Mouse (Mus musculus): ENCODE data around the gene Sptbn2.

The Sptbn2 gene

DNA sequence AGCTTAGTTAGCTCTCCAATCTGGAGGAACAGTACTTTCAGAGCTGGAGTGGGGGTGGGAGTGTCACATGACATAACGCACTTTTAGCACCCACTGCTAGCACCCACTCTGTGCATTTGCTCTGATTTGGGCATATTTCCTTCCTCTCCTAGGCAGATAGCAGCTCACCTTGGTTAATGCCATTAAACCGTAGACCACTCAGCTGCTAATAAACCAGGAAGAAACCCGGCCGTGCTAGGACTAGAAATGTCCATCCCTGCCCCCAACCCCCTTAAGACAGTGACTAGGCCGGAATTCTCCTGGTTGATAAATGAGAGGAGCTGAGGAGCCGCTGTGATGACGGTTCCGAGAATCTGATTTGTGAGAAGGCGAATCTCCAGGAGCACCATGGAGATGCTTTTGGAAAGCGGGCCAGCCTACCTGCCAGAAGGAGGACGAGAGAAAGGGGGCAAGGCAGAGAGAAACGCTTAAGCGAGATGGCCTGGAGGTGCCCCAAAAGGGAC lies at the start of gene Sptbn2:
Sptbn2 (plus strand) TSS at position 70 of the 503 bp plus-strand sequence.
- CTCF ChIA-PET = no interaction called here

DNA sequence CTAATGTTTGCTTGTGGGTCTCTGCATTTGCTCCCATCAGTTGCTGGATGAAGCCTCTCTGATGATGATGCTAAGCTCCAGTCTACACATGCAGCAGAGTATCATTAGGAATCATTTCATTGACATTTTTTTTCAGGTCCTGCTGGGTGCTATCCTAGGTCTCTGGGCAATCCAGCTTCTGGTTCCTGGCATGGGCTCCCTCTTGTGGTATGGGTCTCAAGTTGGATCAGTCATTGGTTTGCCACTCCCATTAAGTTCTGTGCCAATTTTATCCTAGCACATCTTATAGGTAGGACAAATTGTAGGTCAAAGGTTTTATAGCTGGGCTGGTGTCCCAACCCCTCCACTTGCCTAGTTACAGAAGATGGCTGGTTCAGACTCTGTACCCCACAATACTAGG lies 44.2 kb upstream of the Sptbn2 start:
- CTCF ChIA-PET = no interaction called here

DNA sequence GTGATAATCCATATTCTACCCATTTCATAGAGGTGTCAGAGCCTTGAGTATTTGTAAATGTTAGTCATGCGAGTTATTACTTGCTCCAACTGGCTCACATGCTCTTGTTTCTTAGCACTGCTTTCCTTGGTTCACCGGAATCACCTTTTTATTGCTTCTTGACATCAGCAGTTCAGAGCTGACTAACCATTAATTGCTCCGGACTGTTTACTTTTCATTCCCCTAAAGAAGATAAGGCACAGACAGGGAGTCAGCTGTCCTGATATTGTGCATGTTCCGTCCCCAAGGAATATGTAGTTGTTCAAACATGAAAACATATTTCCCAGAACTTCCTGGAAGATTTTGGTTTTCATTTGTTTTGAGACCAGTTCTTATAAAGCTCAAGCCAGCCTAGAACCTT lies 40.2 kb upstream of the Sptbn2 start:
- CTCF ChIA-PET = no interaction called here

DNA sequence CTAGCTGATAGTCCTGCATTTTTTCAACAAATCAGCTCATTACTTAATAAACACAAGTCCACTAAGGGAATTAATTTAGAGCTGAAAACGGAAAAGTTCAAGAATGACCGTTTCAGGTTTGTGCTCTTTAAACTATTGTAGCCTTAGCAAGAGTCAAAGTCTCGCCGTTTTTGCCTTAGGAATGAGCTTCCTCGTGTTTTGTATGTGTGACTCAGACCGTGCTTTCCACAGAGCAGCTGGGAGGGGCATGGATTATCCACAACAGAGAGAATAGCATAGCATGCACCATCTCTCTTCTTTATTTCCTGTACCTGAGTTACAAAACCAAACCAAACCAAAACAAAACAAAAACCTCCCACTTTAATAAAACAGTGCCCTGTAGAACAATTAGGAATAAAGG lies 38.6 kb upstream of the Sptbn2 start:
- CTCF ChIA-PET = no interaction called here

DNA sequence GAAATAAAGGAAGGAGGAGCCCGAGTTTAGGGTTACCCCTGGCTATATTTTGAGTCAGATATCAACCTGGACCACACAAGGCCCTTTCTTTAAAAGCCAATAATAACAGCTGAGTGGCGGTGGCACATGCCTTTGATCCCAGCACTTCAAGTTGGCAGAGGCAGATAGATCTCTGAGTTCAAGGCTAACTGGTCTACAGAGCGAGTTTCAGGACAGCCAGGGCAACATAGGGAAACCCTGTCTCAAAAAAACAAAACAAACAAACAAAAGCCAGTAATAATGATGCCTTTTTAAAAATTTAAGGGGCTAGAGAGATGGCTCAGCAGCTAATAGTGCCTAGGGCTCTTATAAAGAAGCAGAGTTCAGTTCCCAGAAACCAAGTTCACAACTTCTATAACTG lies 16.6 kb upstream of the Sptbn2 start:
- CTCF ChIA-PET = no interaction called here

DNA sequence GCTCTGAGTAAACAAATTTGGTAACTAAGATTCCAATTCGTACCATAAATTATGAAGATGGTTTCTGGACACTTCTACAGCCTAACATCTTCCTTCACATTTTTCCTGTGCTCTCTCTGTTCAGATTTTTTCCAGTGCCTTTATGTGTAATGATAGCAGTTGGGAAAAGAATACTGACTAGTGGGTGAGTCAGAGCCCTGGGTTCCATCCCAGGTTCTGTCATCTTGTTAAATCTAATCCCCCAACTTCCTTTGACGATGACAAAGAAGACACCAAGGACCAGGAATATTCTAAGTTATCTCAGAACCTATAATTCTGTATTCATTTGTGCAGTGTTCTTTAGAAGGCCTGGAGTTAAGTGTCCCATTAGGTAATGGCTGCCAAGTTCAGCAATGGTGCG lies 13.8 kb upstream of the Sptbn2 start:
- CTCF ChIA-PET = interaction anchor here (0.6 kb wide), 1 partner anchor 1108 kb away, joined by 3 read pairs; no protein-coding TSS in a partner anchor

DNA sequence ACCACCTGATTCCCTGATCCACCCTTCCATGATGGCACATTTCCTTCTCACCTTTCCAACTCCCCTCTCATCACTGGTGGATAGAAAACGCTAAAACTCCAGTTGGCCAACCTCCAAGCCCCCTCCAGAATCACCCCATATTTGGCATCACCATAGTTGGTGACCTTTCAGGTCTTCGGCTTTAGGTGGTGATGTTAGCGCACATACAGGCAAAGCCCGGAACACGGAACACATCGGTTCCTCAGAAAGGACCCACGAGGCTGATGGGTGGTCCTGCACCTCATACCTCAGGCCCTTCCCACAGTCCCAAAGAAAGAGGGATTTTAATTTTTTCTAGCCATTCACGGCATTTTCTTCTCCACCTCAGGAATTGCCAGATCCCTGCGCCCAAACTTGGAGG lies 13.2 kb upstream of the Sptbn2 start:
- CTCF ChIA-PET = interaction anchor here (0.5 kb wide), 1 partner anchor 365 kb away, joined by 4 read pairs; no protein-coding TSS in a partner anchor

DNA sequence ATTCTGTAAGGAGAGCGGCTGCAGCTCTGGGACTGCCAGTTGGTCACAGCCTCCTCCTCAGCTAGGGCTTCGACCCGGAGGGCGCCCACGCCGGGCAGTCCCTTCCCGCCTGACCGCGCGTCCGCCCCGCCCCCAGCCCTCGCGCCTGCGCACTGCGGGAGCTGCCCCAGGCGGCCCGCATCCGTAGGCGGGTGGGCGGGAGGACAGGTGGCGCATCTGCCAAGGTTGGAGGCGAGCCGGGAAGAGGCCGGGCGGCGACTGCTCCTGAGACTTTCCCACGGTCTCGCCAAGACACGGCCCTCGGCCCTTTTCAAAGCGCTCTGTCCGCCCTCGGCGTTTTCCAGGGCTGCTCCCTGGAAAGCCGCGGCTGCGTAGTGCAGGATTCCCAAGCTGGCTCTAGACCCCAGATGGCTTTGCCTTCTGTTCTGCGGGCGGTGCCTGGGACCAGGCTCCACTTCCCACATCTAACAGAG lies 12.7 kb upstream of the Sptbn2 start, which contains the start of gene Gm960:
Gm960 (minus strand) TSS at position 464 of the 473 bp plus-strand sequence.
- CTCF ChIA-PET = interaction anchor here (0.5 kb wide), 1 partner anchor 365 kb away, joined by 4 read pairs; no protein-coding TSS in a partner anchor

DNA sequence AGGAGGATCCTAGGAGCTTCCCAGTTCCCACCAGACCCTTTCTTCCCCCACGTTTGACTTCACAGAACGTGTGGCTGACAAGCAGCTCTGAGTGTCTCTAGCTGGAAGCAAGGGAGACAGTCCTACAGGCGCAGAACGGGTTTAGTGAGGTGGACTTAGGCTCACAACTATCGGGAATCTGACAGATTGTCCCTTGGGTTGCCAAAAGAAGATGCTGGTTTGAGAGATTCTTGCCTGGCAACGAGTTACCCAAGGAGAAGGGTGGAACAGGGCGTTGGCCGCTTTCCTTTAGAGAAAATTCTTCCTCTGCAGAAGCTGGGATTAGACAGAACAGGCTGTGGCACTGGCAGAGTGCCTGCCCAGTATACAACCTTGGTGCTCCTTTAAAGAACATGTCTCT lies 12.1 kb upstream of the Sptbn2 start:
- CTCF ChIA-PET = no interaction called here

DNA sequence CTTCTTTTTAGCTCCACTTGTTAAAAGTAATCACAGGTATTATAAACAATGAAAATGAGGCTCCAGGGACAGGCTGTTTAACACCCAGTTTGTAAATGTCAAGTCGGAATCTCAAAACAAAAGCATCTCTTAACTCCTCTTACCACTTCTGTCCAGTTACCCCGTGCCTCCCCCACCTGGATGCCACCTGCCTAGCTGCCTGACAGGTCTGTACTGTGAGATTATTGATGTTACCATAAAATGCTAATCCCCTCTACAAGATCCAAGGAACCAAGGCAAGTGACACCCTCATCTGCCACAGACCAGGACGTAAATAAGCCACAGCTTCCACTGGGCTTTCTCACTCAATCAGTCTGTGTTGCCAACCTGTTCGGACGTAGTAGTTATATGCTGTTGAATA lies 11.1 kb upstream of the Sptbn2 start:
- CTCF ChIA-PET = no interaction called here

DNA sequence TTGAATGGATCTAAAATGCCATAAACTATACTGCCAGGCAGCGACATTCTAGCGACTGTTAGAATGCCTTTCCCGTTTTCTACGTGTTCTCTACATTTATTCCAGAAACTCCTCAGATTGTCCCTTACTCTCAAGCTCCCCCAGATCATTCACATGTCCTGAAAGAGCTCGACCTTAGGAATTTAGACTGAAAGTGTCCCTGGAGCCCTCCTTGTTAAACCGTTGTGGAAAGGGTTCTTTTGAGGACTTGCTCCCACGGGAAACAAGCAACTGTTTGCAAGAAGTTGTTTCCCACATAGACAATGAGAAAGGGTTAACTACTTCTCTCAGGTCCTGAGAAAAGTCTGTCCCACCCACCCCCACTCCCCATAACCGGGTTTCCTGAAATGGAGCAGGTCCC lies 10.3 kb upstream of the Sptbn2 start:
- CTCF ChIA-PET = no interaction called here

DNA sequence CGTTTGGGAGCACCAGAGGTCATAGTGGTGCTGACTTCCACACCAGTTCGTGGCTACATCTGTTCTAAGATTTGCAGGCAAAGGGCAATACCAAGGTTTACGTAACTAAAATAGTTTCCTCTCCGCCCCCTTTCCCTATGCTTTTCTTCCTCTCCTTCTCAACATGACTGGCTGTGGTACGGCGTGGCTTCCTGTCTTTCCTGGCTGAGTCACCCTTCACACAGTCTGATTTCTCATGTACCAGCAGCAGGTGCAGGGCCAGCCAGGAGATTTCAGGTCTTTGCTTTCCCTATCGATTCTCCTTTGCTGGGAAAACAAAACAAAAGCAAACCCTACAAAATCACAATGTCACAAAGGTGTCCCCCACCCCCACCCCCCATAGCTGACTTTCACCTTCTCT lies 9.7 kb upstream of the Sptbn2 start:
- CTCF ChIA-PET = no interaction called here

DNA sequence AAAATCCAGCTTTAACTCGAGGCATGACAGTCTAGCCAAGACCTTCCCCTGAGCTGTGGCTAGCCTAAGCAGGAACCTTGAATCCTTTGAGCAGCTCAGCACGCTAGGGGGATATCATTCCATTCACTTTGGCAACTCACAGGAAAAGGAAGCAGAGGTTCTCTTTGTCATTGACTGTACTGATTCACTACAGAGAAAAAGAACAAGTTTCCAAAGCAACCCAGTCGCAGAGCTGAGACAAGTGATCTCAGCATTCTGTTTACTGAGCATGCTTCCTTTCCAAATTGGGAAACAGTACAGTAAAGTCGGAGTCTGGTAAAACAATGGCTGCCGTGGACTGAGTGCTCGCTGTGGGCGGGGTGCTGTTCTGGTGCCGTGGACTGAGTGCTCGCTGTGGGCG lies 2.2 kb upstream of the Sptbn2 start:
- CTCF ChIA-PET = no interaction called here

DNA sequence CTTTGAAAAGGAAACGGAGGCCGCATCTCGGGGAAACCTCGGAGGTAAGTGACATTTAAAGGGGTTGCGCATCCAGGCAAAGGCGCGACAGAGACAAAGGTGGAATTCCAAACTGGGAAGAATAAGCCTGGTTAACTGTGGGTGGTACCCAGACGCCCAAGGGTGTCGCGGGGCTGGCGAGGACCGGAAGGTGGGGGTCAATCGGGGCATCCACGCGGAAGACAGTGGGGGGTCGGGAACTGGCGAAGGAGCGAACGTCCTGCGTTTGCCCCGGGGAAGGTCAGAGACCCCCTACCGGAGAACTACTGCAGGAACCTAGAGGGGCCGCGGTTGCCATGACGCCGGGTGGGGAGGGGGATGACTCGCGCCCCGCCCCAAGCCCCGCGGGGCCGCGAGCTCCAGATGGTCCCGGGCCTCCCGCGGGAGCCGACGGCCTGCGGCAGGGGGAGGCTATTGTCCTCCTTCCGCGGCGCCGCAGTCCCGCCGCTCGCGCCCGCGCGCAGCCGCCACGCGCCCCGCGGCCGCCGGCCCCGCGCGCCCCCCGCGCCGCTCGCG lies 711 bp downstream of the Sptbn2 start:
- CTCF ChIA-PET = no interaction called here

DNA sequence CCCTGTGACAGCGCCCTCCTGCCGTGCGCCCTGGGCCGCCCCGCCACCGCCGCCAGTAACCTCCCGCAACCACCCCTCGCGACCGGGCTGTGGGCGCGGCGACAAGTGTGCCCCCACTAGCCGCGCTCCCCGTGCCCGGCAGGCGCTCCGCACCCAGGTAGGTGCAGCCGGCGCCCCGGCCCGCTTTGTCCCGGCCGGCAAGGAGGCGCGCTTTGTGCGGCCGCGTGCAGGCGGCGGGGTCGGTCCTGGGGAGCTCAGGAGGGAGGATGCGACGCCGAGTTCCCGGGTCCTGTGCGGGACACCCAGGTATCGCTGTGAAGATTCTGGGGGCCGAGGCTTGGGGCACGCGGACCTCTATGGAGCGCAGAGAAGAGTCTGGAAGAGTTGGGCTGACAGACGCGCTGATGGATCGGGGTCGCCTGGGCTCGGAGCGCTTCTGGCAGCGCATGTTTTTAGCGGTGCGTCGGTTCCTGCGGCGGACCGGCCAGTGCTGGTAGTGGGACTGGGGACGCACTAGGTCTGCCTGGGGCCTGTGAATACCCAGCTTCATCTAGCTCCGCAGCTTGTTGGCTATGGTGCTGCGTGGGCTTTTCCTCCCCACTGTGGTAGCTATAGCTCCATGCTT lies 1.3 kb downstream of the Sptbn2 start:
- CTCF ChIA-PET = no interaction called here

DNA sequence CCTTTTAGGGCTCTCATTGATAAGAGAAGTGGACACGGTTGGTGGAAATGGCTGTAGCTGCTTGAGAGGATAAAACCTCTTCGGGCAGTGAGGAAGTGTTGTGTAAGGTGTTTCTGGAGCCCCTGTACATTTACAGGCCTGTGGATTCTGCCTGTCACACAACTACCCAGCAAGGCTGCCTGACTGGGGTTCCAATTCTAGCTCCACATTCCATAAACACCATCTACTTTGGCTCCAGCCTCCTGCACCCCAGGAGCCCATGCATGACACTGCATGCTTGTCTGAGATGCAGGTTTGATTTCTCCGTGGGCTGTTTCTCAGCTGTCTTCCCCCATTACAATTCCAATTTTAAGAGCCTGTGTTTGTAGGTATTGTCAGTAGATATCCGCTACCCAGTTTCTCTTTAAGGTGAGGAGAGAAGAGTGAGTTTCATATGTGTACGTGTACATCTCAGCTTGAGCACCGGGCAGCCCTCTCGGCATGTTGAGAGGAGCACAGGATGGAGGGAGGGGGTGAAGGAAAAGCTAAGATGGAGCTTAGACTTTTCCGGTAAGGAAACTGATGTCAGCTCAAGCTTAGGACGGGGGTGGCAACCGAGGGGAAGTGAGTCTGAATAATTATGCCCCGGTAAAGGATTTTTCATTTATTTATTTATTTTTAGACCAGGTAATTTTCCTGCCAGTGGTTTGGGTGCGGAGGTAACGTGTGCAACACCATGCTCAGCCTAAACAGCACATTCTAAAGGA lies 2.0 kb downstream of the Sptbn2 start:
- CTCF ChIA-PET = no interaction called here

DNA sequence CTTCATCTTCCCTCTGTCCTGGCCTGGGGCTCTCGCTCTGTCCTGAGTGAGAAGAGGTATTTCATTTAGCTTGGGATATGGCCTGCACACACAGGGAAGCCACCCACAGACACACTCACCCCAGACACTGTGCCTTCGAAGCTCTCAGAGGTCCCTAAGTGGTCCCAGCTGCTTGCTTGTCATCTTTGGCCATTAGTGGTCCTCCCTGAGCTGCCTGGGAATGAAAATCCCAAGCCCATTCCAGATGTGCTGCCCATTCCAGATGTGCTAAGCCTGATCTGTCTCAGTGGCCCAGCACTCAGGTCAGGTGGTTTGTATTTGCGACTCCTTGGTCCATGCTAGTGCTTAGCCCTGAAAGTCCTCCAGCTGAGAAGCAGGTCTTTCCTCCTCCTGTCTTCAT lies 2.9 kb downstream of the Sptbn2 start:
- CTCF ChIA-PET = no interaction called here

DNA sequence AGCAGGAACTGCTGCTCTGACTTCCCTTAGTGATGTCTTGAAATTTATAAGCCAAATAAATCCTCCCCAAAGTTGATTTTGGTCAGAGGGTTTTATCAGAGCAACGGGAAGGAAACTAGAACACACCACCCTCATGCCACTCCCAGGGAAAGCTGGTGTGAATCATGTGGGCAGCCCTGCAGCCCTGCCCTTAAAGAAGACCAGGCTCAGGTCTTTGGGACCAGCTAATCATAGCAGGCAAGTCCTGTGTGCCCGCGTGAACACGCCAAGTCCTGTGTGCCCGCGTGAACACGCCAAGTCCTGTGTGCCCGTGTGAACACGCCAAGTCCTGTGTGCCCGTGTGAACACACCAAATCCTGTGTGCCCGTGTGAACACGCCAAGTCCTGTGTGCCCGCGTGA lies 5.8 kb downstream of the Sptbn2 start:
- CTCF ChIA-PET = no interaction called here

DNA sequence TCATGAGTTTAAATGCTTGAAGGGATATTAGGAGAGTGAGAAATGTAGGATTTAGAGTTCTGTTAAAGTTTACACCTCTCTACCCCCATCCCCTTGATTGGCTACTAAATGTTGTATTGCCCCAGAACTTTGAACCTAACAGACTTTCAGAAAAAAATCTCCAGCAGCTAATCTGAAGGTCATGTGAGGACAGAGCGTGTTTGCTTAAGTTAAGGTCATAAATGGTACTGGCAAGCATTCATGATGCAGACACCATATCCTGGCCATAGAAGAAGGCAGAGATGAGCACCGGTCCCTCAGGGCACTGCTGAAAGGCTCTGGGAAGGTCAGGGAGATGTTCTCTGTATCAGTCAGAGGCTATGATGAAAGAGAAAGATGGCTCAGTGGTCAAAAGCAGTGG lies 6.3 kb downstream of the Sptbn2 start:
- CTCF ChIA-PET = no interaction called here

DNA sequence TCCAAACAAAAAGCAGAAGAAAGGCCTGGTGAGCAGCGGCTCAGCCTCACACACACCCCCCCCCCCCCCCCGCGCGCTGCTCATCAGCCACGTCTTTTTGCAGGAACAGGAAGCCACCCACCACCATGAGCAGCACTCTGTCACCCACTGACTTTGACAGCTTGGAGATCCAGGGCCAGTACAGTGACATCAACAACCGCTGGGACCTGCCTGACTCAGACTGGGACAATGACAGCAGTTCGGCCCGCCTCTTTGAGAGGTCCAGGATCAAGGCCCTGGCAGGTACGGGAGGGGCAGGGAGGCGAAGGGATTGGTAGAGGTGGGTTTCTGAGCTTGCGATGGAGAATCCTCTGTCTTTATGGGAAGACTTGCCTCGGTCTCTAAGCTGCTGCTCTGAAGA lies 7.7 kb downstream of the Sptbn2 start:
- CTCF ChIA-PET = no interaction called here

DNA sequence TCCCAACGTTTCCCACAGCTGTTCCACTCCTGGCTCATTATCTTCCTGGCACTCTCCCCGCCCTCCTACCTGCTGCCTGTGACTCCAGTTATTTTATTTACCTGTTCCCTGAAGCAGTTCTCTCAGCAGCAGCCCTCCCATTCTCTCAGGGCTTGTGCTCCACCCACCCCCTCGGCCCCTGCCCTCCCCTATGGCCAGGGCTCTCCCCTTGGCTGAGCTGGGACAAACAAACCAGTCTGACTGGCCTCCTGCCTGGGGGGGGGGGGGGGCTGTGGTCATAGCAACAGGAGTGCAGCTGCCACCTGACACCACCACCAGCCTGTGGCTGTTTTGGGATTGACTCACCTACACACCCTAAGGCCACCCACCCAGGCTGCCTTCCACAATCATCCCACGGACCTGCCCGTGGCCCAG lies 8.4 kb downstream of the Sptbn2 start:
- CTCF ChIA-PET = no interaction called here

DNA sequence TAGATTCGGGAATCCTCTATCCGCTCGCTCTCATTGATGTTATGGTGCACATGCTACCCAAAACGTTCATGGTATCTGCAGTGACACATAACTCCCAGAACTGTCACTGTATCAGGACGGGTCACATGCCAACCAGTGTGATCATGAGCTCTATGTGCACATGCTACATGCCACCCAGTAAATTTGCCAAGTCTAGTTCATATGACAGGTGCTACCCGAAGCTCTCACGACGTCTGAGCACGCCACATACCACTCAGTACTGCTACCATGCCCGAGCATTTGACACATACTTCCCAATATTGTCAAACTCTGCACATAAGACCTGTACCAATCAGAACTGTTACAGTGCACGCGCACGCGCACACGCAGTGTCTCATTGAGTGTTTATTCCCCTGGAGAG lies 9.1 kb downstream of the Sptbn2 start:
- CTCF ChIA-PET = no interaction called here

DNA sequence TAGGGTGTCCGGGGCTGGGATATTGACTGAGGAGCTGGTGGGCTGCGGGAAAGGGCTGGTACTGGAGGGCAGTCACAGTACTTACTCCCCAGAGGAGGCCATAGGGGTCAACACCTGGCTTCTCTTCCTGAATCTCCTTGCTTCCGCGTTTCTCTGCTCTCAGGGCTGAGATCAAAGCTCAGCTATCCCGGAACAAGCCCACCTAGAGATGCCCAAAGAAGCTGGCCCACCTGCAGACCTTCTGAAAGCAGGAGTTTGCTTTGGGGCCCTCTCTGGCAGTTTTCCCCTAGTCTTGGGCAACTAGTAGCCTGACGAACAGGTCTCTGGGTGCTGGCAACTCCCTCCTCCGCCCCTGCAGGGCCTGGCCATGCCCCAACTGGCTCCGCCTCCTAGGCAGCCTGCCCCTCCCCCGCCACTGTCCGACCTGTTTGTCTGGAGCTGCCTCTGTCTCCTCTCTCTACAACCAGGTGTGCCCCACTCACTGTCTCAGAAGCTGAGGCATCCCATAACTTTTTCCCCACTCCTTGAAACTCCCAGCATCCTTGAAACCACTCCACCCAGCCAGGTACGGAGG lies 9.8 kb downstream of the Sptbn2 start:
- CTCF ChIA-PET = no interaction called here
